Mouse (Mus musculus): Measurements from ENCODE around the gene Slc31a2. TPM values are rescaled to one million over a fixed set of nuclear protein-coding genes. Genes with fewer than 3 reads are reported as not detected.

The Slc31a2 gene
- total and polyA plus RNA-seq, 3 experiments, result 19.1 to 22.9 (median 19.9) TPM

- Histone ChIP-seq H3K27me3 (ENCODE audit: control insufficient read depth, insufficient read depth, low read length) (no peaks in the 10 kb centered on the region), H3K36me3 (ENCODE audit: control insufficient read depth, insufficient read depth, low read length) (no peaks in the 10 kb centered on the region), H3K9ac (ENCODE audit: low read depth, low read length) (no peak overlapping the region), H3K79me2 (replicated peaks; ENCODE audit: control insufficient read depth, insufficient read depth, low read length) (no peaks in the 10 kb centered on the region; the same call in 1 of the 2 replicates), H3K4me3 (no peak overlapping the region), H3K4me1 (ENCODE audit: control insufficient read depth, insufficient read depth, low read length) (peaks cover 18% of the 10 kb centered on the region), H3K27ac (no peak overlapping the region)
- WGBS, result 79% methylated on average over 8 of the region's 8 CpGs
- intact Hi-C loops (cut with DNase I), result loop anchor here (5.0 kb wide), 3 partner anchors 78 to 232 kb away; partner anchors contain the start of genes Alad, Cdc26 and Prpf4
- DNase-seq, result no peak
- no peak for TF ChIP-seq CTCF (IDR thresholded peaks at IDR 0.05)
- TF ChIP-seq EP300 (IDR thresholded peaks at IDR 0.05; ENCODE audit: insufficient read depth, low read depth, low read length), result no peak
- no peak for TF ChIP-seq POLR2A (IDR thresholded peaks at IDR 0.05; ENCODE audit: insufficient read depth, low read depth, low read length)
These were observed 23.2 kb downstream of the Slc31a2 start for GRCm38 (mm10) chr4:62285576-62285975.

GRCm38 (mm10) chr4:62286257-62286991, 24.1 kb downstream of the Slc31a2 start:
- TF ChIP-seq EP300 (IDR thresholded peaks at IDR 0.05; ENCODE audit: insufficient read depth, low read depth, low read length) (no peak), CTCF (IDR thresholded peaks at IDR 0.05) (peak; percentile 40), POLR2A (IDR thresholded peaks at IDR 0.05; ENCODE audit: insufficient read depth, low read depth, low read length) (peak; percentile 87)
- WGBS, result under 1% methylated on average over 55 of the region's 55 CpGs
- no peaks in the 10 kb centered on the region for H3K27me3 ChIP-seq (ENCODE audit: control insufficient read depth, insufficient read depth, low read length)
- H3K4me3 ChIP-seq, result peak overlapping the region; percentile 68
- H3K4me1 ChIP-seq (ENCODE audit: control insufficient read depth, insufficient read depth, low read length), result peaks cover 20% of the 10 kb centered on the region
- H3K36me3 ChIP-seq (ENCODE audit: control insufficient read depth, insufficient read depth, low read length), result no peaks in the 10 kb centered on the region
- H3K79me2 ChIP-seq (replicated peaks; ENCODE audit: control insufficient read depth, insufficient read depth, low read length), result no peaks in the 10 kb centered on the region; the same call in 1 of the 2 replicates
- DNase-seq, result peak; percentile 87 to 88
- peak overlapping the region; percentile 90 for H3K9ac ChIP-seq (ENCODE audit: low read depth, low read length)
- intact Hi-C loops (cut with DNase I), result loop anchor here (5.0 kb wide), 3 partner anchors 79 to 231 kb away; partner anchors contain the start of genes Alad, Cdc26 and Prpf4
- peak overlapping the region; percentile 90 for H3K27ac ChIP-seq

GRCm38 (mm10) chr4:62286992-62287900, 24.9 kb downstream of the Slc31a2 start:
- no peaks in the 10 kb centered on the region for H3K27me3 ChIP-seq (ENCODE audit: control insufficient read depth, insufficient read depth, low read length)
- H3K4me1 ChIP-seq (ENCODE audit: control insufficient read depth, insufficient read depth, low read length), result peaks cover 21% of the 10 kb centered on the region
- TF ChIP-seq POLR2A (IDR thresholded peaks at IDR 0.05; ENCODE audit: insufficient read depth, low read depth, low read length) (0 out of 2 replicates have a peak, but pooled peaks have one; percentile 20), CTCF (IDR thresholded peaks at IDR 0.05) (no peak)
- no peaks in the 10 kb centered on the region for H3K36me3 ChIP-seq (ENCODE audit: control insufficient read depth, insufficient read depth, low read length)
- no peaks in the 10 kb centered on the region; the same call in 1 of the 2 replicates for H3K79me2 ChIP-seq (replicated peaks; ENCODE audit: control insufficient read depth, insufficient read depth, low read length)
- intact Hi-C loops (cut with DNase I), result loop anchor here (5.0 kb wide), 3 partner anchors 80 to 230 kb away; partner anchors contain the start of genes Alad, Cdc26 and Prpf4
- H3K27ac ChIP-seq, result peak overlapping the region; percentile 90
- H3K9ac ChIP-seq (ENCODE audit: low read depth, low read length), result peak overlapping the region; percentile 60
- DNase-seq, result peak; percentile 30 to 40
- peak overlapping the region; percentile 68 for H3K4me3 ChIP-seq
- WGBS, result under 1% methylated on average over 12 of the region's 12 CpGs

GRCm38 (mm10) chr4:62289226-62289625, 26.9 kb downstream of the Slc31a2 start:
- Histone ChIP-seq H3K79me2 (replicated peaks; ENCODE audit: control insufficient read depth, insufficient read depth, low read length) (no peaks in the 10 kb centered on the region; the same call in 1 of the 2 replicates), H3K27me3 (ENCODE audit: control insufficient read depth, insufficient read depth, low read length) (no peaks in the 10 kb centered on the region), H3K36me3 (ENCODE audit: control insufficient read depth, insufficient read depth, low read length) (no peaks in the 10 kb centered on the region; the same call in 1 of the 2 replicates), H3K9ac (ENCODE audit: low read depth, low read length) (no peak overlapping the region), H3K4me3 (no peak overlapping the region), H3K27ac (no peak overlapping the region), H3K4me1 (ENCODE audit: control insufficient read depth, insufficient read depth, low read length) (peaks cover 21% of the 10 kb centered on the region)
- intact Hi-C loops (cut with DNase I), result loop anchor here (5.0 kb wide), 3 partner anchors 82 to 228 kb away; partner anchors contain the start of genes Alad, Cdc26 and Prpf4
- 58% methylated on average over 7 of the region's 7 CpGs for WGBS
- TF ChIP-seq POLR2A (IDR thresholded peaks at IDR 0.05; ENCODE audit: insufficient read depth, low read depth, low read length) (no peak), CTCF (IDR thresholded peaks at IDR 0.05) (no peak), EP300 (IDR thresholded peaks at IDR 0.05; ENCODE audit: insufficient read depth, low read depth, low read length) (no peak)
- peak; percentile 17 to 34 for DNase-seq

- intact Hi-C loops (cut with DNase I), result no loop called here
- peaks cover 21% of the 10 kb centered on the region for H3K4me1 ChIP-seq (ENCODE audit: control insufficient read depth, insufficient read depth, low read length)
- 88% methylated on average over 9 of the region's 9 CpGs for WGBS
- no peaks in the 10 kb centered on the region for H3K27me3 ChIP-seq (ENCODE audit: control insufficient read depth, insufficient read depth, low read length)
- H3K9ac ChIP-seq (ENCODE audit: low read depth, low read length), result no peak overlapping the region
- no peak overlapping the region for H3K27ac ChIP-seq
- peak in 1 of 2 experiments; percentile 2 for DNase-seq
- no peaks in the 10 kb centered on the region; the same call in 1 of the 2 replicates for H3K79me2 ChIP-seq (replicated peaks; ENCODE audit: control insufficient read depth, insufficient read depth, low read length)
- TF ChIP-seq EP300 (IDR thresholded peaks at IDR 0.05; ENCODE audit: insufficient read depth, low read depth, low read length) (no peak), CTCF (IDR thresholded peaks at IDR 0.05) (no peak), POLR2A (IDR thresholded peaks at IDR 0.05; ENCODE audit: insufficient read depth, low read depth, low read length) (no peak)
- H3K4me3 ChIP-seq, result no peak overlapping the region
- H3K36me3 ChIP-seq (ENCODE audit: control insufficient read depth, insufficient read depth, low read length), result peaks cover 3% of the 10 kb centered on the region
These were observed 28.6 kb downstream of the Slc31a2 start for GRCm38 (mm10) chr4:62290816-62291505.

All from heart, adult 2 months (tissue).